Mouse (Mus musculus): ENCODE results near the gene Pld5. TPM values are rescaled to one million over a fixed set of nuclear protein-coding genes. Genes with fewer than 3 reads are reported as not detected.

Gene Pld5
- total RNA-seq, 2 experiments from 2014 or later = 0.59 to 0.66 TPM

DNA sequence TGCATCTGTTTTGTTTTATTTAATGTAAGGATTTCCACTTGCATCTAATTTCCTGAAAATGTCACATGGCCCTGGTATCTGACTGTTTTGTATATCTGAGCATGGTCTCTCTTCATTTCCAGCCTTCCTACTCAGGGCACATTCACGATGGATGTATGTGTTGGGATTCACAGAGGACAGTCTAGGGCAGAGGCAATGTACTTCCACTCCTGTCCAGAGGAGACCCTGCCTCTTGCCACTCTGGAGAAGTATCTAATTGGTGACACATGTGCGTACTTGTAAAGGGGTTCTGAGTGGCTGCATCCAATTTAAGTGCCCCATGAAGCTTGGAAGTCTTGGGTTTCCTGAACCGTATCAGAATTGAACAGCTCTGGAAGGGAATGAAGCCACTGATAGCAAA, 324.7 kb downstream of the Pld5 start:
- no peak for DNase-seq

DNA sequence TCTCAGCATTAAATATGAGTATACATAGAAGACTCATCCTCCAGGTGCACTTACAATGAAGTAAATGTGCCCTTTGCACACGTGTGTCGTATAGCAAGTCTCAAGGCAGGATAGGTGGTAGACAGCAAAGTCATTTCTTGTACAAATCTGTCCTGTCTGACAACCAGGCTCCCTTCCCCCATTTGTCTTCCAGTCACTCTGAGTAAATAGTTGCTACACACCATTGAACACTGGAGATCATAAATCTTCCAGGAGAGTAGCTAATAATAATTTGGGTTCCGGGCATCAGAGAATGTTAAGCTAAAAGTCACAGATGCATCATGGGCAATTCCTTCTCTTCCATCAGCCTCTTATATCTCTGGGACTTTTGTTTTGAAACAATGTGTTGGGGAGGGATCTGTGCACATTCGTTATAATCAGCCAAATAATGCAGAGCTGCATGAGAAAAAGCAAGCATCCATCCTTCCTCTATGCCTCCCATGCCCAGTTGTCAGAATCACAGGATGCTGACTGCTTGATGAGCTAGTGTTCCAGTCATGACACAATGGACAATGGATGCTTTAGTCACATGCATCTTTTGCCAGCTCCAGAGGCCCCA, 328.3 kb downstream of the Pld5 start:
- DNase-seq = no peak

DNA sequence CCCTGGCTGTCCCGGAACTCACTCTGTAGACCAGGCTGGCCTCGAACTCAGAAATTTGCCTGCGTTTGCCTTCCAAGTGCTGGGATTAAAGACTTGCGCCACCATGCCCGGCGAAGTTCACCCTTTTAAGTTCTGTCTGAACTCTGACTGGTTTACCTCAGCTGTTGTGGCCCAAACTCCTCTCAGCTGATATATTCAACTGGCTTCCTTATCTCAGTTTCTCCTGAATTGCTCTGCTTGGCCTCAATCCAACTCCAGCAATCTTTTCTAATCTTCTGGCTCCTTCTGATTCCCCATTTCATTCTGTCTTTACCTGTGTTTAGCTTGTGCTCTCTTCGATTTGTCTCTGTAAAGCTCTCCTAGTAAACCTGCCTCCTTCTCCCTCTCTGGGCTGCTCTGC, 331.9 kb downstream of the Pld5 start:
- no peak for DNase-seq

DNA sequence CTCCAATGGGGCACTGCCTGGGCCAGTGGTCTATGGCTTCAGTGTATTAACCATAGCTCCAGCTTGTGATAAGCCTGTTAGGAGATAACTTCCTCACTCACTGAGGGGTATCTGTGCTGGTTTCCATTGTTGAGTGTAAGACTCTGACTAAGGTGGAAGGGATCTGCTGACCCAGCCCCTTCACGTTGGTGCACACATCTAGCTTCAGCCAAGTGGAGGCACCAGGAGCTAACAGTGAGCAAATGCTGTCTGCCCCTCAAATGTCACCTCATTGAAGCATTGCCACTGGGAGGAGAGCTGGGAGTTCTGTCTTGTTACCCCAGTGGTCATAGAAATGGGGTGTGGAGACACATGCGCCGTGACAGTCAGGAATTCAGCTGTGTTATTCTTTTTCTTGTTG, 336.4 kb downstream of the Pld5 start:
- no peak for DNase-seq

DNA sequence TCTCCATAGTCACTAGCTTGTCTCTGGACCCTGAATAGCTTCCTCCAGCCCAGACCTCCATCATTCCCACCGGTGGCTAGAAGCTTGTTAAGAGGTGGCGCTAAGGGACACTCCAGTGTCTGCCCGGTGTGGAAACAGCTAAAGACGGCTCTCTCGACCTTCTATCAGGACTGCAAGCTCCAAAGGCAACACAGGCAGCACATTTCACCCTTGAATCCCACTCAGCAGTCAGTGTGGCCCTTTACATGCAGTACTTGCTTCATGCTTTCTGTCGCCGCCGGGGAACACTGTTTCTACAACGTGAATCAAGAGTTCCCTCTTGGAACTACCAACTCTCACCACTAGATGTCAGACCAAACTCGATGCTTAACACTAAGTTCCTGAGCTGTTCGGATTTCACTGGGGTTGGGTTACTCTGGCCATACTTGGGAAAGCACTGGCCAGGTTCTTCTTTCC, 338.8 kb downstream of the Pld5 start:
- DNase-seq = peak; percentile 42 to 66

DNA sequence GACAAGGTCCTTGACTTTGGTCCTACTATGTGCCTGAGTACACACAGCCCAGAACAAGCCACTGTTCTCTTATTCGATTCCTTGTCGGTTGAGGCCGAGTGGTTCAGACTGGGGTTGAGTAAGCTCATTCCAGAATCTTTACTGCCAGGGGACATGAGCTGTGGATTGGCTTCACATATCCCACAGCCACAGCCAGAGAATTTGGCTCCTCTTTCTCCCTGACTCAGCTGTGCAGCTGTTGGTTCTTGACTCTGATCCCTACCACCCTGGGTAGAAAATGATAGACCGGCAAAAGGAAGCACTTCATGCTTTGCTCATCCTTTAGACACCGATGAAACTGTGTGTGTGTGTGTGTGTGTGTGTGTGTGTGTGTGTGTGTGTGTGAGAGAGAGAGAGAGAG, 343.7 kb downstream of the Pld5 start:
- DNase-seq = no peak

DNA sequence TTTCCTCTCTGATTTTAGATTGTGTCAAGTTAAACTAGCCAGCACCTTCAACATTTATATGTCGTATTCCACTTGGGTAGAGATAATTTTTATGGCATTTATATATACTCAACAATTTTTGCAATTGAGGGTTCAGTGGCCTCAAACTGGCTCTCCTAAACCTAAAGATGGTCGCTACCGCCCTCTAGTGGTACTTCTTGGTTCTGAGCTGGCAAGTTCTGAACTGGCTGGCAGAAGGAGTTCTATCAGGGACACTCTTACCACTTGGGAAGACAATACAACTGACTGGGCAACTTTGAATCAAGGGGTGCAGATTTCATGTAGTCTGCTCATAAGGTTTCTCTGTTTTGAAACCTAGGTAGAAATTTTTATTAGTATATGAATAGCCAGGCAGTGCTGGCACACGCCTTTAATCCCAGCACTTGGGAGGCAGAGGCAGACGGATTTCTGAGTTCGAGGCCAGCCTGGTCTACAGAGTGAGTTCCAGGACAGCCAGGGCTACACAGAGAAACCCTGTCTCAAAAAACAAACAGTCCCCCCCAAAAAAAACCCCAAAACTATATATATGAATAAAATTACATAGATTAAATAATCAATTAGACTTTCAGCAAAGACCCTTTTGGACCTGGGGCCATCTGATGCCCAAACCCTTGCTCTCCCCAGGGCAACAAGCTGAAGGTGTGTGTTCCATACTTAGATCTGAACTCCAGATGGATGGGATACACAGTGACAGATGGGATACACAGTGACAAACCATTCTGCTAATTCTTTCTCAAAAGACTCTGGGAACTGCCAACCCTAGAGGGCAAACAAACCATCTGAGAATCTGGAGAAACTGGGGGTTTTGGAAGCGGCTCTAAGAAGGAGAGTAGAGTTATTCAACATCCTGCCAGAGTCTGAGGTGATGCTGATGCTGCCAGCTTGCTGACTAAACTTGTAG, 351.0 kb downstream of the Pld5 start:
- DNase-seq = peak; percentile 79 to 83

DNA sequence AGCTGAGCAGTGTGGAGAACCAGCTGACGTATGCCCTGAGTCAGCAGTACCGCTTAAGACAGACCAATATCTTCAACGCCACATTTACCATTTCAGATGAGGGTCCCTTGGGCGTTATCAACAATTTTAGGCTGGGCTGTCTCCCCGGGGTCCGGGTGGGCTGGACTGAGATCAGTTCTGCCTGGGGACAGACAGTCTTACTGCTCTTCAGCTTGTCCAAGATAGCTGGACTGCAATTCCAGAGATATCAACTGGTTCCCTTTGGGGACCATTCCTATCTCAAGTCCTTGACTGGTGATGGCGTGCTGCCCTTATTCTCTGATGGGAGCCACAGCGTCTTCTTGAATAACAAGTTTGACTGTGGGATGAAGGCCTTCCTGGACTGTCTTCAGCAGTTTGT, 354.0 kb downstream of the Pld5 start:
- no peak for DNase-seq

DNA sequence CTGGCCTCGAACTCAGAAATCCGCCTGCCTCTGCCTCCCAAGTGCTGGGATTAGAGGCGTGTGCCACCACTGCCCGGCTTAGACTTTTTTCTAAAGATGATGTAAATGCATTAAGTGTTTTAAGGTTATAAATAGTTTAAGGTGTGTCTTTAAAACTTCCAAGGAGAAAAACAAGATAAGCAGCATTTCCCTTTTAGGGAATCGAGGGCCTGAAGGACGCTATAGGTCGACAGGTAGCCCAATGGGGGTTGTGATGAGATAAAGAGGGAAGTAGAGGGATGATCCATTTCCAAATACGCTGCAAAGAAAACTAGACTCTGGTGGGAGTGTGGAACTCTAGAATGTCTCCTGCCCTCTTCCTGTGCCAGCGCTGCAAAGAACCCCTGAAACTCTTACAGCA, 355.1 kb downstream of the Pld5 start, which contains the start of gene Gm38100:
Gene Gm38100 (plus strand): TSS at position 301 of the 400 bp plus-strand sequence.
- no peak for DNase-seq

DNA sequence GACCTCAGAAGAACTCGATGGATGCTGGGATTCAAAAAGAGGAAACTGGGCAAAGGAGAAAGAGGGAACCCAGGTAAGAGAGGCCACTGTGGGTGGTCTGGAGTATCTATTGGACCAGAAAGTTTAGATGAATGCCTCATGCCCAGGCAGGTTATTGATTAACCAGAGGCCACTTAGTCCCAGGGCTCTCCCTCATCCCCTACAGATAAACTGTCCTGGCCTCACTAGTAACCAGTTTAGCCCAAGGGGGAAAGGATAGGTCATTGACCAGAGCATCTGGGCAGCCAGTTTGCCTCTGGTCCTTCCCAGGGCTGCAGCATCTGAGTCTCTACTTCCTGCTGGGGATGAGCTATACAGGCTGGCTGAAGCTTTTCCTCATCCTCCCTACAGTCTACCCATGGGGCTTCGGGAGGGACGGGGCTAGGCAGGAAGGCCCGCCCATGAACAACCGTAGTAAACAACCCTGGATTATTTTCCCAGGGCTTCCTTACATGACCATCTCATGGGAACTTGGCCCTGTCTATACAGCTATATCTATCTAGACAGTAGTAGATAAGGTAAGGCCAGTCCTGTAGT, 361.3 kb downstream of the Pld5 start:
- DNase-seq = no peak
